Mouse (Mus musculus): Measurements from ENCODE around the gene Fam78a.
A peak's percentile ranks its signal among the peaks of the same experiment; 100 is the strongest.

Fam78a gene

DNA sequence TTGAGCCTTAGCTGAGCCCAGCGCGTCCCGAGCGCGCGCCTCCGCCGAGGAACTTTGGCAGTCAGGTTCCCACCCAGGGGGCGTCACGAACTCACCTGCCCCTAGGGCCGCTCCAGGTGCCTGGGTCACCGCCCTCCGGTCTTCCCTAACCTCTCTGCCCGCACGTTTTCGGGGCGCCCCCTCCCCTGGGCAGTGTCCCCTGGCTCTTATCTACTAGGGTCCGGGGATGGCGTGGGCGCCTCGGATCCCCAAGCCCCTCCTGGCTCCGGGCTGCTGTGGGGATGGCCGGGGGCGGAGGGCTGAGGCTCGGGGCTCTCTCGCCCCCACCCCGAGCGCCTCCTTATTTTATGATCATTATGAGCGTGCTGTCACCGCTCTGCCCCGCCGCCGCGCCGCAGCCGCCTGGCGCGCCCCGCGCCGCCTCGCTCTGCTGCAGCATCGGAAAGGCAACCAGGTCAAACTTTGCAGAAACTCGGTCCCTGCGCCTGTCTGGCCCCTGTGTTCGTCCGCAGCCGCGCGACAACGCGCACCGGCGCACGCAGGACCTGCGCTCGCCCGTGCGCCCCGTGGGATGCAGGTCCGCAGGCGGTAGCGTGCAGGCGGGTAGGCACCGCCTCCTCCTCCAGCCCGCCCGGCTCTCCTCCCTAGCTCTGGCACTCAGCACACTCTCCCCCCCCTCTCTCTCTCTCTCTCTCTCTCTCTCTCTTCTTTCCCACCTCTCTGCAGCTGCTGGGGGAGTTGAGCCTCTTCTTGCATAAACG, at the start of gene Fam78a:
Fam78a (minus strand) TSS at position 747 of the 761 bp plus-strand sequence.
- DNase-seq (ENCODE audit: low spot score in 2 of 2): no peak

DNA sequence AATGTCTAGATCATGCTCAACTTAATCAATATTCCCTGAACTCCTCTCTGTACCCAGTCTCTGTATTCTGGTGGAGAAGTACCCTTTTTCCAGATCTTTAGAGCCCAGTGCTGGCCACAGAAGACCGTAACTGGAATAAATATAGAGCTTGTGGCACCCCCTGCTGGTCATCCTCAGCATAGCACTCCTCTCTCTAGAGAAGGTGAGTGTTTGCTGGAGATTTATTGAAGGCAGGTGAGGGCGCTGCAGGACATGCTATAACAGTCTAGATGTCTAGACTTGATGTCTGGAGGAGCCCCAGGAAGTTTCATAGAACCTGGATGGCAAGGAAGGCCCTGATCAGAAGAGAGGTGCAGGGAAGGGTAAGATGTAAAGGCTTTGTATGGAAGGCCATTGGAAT, 49.4 kb upstream of the Fam78a start:
- peak; percentile 81 to 89 for DNase-seq (ENCODE audit: low spot score in 2 of 2)

DNA sequence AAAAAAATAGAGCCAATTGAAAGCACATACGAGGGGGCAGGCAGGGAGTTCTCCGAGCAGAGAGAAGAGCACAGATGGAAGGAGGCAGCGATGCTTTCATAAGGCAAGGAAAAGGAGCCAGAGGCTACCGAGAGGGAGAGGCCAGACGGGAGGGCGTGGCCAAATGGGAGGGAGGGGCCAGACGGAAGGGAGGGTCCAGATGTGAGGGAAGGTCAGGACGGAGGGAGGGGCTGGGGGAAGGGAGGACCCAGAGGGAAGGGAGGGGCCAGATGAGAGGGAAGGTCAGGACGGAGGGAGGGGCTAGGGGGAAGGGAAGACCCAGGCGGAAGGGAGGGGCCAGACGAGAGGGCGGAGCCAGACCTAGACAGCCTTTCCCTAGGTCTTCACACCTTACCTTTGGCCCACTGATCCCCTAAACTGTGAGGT, 47.9 kb upstream of the Fam78a start:
- peak; percentile 30 to 49 for DNase-seq (ENCODE audit: low spot score in 2 of 2)

DNA sequence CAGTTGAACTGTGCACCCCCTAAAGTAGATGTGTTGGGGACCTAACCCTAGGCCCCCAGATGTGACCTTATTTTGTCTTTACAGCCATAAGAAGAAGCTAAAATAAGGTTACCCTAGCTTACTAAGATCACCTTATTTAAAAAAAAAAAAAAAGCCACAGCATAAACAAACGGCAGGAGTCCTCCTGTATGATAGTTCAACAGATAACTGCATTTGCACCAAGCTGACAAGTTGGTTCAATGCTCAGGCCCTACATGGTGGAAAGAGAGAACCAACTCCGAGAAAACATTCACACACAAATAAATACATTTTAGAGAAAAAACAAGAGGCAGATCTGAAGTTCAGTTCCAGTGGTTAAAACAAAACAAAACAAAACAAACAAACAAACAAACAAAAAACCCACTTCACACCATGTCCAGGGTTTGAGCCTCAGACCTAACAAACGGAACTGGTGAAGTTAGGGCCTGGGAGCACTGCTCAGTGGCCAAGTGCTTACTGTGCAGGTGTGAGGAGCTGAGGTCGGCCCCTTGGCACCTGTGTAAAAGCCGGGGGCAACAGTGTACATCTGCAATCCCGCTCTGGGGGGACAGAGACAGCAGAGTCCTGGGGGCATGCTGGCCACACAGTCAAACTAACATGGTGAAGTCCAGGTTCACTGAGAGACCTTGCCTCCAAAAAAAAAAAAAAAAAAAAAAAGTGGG, 47.4 kb upstream of the Fam78a start:
- DNase-seq (ENCODE audit: low spot score in 2 of 2): no peak

DNA sequence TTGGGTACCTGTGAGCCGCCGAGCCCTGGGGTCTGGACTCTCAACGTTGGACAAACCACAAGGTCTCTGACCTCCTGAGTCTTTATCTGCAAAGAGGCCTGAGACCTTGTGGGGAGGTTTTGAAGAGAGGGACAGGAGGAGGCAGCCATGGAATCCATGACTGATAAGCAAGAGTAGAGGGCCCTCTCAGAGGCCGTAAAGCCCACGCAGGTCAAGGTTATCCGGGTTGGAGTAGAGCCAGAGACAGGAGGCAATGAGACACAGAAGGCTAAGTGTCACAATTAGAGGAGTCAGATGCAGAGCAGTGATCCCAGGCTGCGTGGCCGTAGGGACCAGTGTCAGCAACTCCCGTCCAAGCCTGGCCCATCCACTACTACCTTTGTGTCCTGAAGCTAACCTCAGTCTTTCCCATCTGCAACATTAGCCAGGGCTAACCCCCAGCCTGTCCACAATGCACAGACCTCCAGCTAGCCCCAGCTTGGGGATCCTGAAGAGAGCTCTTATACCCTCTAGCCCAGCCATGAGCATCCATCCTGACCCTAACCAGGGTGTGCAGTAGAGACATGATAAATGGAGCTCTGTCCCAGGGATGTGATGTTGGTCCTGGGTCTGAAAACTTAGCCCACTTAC, 46.7 kb upstream of the Fam78a start:
- no peak for DNase-seq (ENCODE audit: low spot score in 2 of 2)

DNA sequence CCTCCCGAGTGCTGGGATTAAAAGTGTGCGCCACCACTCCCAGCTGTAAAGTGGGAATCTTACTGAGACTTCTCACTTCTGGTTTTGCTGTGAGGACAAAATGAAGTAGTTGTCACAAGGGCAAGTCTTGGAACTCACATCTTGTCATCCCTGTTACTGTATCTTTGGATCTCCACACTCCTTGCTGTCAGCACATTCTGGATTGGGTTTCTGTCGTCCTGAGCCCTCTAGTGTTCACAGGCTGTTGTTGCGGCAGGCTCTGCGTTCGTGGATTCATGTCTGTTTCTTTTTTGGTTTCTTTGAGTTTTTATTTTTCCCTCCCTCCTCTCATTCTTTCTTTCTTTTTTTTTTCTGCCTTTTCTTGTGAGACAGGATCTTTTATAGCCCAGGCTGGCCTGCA, 45.8 kb upstream of the Fam78a start:
- DNase-seq (ENCODE audit: low spot score in 2 of 2): peak in 1 of 2 experiments; percentile 44

DNA sequence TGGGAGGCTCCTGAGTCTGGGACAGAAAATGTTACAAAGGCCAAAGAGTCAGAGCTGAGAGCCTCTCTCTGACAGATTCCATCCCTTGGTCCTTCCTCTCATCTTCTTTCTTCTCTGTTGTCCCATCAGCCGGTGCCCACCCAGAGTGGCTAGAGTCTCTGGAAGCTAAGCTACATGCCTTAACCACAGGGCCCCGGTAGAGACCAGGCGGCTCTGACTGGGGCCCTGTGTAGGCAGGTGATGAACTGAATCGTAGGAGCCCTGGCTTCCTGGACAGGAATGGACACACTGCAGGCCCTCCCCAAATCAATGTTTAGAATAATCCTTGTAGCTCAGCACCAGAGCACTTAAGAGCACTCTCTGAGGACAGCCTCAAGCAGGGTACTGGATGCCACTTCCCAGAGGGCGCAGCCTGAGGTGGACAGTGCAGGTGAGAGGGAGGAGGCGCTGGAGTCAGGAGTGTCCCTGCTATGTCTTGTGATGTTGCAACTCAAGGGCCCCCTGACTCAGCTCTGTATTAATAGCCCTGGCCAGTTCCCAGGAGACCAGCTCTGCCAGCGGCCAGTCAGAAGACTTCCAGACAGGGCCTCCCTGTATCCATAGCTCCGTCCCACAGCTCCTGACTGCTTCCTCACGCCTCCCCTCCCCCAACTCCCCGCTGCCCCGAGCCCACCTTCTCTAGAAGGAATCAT, 44.9 kb upstream of the Fam78a start:
- DNase-seq (ENCODE audit: low spot score in 2 of 2): no peak

DNA sequence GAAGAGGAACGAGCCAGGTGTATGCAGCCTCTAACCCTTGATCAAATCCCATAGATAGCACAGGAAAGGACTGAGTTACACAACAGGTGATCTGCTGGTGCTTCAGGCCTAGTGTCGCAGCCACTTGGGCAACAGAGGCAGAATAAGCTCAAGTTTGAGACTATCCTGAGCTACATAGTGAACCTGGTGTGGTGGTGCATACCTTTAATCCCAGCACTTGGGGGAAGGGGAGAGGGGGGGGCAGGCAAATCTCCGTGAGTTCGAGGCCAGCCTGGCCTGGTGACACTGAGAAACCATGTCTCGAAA, 43.8 kb upstream of the Fam78a start:
- no peak for DNase-seq (ENCODE audit: low spot score in 2 of 2)

DNA sequence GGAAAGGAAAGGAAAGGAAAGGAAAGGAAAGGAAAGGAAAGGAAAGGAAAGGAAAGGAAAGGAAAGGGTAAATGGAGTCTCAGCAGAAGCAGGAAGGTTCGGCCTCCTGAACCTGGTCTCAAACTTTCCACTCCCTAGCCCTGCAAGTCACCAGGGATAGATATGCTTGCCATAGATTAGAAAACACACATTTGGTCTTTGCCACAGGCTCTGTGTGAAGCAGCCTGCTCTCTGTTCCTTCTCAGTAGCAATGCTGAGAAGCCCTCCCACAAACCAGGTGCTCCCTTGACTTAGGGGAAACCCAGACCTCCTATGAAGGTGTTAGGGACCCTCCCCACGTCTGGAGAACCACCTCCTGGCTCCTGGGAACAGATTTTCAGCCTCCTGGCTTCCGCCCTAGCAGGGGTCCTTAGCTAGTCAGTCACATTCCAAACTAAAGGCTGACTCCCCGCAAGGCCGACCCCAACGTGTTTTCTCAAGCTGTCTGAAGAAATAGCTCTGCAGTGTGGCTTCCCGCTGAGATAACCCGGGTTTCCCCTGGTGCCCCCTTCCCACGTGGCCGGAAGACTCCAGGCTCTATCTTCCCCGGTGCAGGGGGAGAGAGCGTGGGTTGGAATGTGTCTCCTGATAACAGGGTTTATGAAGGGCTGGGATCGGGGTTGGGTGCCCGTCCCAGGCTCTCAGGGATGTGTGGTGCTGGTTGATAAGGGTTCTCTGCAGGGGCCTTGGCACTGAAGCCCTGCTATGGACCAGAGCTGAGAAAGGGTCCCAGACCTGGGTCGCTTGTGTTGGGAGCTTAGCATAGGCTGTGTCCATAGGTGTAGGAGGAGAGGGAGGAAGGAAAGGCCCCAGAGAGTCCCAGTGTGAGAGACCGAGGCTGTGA, 43.2 kb upstream of the Fam78a start:
- no peak for DNase-seq (ENCODE audit: low spot score in 2 of 2)

DNA sequence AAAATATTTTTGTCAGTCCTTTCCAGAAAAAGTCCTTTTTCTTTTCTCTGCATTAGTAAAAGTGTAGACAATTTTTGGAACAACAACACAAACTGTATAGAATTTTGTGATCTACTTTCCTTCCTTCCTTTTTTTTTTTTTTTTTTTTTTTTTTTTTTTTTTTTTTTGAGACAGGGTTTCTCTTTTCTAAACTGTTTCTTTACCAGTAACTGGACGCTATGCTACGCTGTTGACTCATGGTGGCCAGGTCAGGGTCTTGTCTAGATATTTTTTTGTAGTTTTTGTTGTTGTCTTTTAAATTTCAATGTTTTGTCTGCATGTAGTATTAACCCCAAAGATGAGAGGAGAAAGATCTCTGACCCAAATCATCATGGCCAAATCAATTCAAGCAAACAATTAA, 37.1 kb upstream of the Fam78a start:
- no peak for DNase-seq (ENCODE audit: low spot score in 2 of 2)

DNA sequence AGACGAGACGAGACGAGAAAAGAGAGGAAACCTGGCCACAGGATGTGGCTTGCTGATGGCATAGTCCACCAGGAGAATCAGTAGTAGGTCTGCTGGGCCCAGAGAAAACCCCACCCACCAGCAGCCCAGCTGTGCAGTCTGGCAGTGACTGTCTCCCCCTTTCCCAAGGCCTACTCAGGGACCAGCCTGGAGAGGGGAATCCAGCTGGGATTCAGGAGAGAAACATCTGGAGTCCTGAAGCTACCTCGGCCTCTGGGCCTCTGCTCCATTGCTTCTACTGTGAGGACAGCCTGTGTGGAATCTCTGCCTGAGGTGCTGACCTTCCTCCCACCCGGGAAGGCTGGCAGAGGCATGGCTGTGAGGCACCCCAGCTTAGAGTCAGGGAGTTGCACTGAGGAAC, 36.5 kb upstream of the Fam78a start:
- DNase-seq (ENCODE audit: low spot score in 2 of 2): peak; percentile 34

DNA sequence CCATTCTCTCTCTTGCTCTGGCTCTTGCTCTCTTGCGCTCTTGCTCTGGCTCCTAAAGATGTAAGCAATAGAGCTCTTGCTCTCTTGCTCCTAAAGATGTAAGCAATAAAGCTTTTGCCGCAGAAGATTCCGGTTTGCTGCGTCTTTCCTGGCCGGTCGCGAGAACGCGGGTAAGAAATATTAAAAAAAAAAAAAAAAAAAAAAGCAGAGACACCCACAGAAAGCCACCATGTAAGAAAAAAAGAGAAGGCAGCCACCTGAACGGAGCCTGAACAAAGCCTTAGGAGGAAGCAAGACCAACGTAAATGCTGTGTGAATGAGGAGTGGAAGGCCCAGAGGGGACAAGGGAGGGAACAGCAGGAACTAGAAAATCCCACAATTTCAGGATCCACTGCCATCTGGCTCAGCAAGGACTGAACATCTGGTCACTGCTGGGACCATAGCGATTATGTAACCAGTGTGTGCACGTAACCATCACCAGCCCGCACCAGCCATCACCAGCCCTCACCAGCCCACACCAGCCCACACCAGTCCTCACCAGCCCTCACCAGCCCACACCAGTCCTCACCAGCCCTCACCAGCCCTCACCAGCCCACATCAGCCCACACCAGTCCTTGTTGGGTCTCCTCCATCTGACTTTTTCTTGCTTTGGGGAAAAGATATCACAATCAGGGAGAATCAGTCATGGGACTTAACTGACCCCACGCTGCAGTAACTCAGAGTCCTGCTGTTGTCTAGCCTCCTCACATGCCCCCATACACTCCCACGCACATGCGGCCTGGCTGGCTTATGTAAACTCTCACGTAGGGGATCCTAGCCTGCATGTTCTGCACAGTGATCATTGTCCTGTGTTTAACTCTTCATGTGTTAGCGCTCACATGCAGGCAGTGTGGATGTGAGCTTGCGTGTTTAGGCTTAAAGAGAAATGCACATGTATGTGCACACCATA, 35.4 kb upstream of the Fam78a start:
- no peak for DNase-seq (ENCODE audit: low spot score in 2 of 2)

DNA sequence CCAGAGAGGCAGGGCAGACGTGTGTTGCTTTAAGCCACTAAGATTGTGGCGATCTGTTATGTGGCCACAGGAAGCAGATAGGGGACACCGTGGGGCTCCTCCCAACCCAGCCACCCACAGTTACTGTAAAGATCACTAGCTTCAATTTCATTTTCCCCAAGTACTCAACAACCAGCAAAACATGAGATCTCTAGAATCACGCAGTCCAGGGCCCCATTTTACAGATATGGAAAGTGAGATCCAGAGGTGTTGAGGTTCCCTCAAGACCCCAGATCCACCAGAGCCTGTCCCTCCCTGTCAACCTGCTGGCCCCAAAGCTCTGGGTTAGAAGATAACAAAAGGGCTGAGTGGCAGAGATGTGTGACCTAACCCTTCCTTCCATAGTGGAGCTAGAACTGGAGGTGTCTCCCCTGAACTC, 31.2 kb upstream of the Fam78a start:
- DNase-seq (ENCODE audit: low spot score in 2 of 2): peak in 1 of 2 experiments; percentile 53

DNA sequence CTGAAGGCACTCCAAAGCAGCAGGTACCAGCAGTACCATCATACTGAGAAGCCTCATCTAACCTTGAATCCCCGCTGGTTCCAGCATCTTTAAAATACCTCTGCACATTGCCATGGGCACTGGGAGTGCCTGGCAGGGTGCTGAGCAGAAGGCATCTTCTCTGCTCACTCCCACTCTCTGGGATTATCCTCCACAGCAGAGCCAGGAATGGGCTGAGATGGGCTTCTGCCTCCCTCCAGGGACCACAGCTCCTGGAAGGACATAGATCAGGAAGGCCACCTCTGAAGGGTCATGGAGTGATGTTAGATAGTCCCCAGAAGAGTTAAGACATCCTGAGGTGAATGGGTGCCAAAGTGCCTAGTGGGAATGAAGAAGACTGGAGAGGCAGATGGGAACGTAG, 27.9 kb upstream of the Fam78a start:
- DNase-seq (ENCODE audit: low spot score in 2 of 2): no peak

DNA sequence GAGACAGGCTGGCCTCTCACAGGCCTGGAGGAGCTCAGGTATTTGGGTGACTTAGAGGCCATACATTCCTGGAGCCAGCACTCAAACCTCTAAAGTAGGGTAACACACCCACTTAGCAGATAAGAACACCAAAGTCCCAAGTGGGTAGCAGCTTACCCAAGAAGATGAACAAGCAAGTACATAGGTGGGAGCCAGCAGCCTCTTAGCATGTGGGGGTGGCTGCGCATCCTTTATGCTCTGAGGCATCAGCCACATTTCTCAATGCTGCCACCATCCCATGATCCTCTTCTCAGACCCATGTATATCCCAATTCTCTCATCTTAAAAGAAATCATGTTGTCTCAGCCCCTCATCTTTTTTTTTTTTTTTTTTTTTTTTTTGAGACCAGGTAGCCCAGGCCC, 26.6 kb upstream of the Fam78a start:
- DNase-seq (ENCODE audit: low spot score in 2 of 2): no peak

DNA sequence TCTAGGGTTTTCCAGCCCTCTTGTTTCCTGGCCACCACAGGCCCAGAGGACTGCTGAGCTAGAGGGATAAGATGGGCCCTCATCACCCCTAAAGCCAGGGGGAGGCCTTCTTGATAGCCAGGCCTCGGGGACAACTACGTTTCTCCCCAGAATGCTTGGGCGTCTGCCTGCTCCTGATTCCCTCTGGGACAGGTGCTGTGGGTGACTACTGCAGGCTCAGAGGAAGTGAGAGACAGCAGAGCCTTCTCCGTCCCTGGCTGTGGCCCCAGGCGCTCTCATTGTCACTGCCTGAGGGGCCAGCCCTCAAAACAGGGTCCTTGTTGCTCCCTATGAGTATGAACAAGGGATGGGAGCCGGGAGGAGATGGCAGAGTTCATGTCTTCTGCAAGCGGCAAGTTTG, 21.3 kb upstream of the Fam78a start:
- DNase-seq (ENCODE audit: low spot score in 2 of 2): no peak

DNA sequence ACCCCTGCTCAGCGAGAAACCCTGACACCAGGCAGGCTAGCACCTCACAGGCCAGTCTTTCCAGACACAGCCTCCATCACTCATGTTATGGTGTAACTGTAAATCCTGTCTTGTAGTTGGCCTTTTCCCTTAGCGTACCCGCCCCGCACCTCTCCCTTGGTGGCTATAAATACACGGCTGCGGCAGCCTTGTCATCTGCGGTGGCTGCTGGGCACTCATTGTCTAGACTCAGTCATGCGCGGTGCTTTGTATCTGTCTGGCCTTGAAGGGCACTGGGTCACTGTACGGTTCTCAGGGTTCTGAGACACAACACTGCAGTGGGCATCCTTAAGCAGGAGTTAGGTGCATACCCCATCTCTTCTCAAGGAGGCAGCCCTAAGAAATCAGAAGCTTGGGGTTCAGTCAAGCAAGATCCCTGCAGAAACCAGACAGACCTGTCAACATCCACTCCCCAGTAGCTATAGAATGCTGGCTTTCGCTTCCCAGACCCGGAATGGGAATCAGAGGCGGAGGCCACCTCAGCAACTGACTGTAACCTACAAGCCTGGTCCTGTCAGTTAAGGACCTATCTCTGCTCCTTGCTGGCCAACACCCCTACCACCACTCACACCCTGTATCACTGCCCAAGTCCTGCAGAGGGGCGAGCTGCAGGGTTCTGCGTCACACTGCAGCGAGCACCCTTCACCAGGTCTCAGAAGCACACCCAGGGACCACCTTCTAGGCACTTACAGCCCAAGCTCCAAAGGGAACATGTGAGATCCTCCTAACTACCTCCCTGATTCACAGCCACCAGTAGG, 20.7 kb upstream of the Fam78a start:
- DNase-seq (ENCODE audit: low spot score in 2 of 2): no peak

DNA sequence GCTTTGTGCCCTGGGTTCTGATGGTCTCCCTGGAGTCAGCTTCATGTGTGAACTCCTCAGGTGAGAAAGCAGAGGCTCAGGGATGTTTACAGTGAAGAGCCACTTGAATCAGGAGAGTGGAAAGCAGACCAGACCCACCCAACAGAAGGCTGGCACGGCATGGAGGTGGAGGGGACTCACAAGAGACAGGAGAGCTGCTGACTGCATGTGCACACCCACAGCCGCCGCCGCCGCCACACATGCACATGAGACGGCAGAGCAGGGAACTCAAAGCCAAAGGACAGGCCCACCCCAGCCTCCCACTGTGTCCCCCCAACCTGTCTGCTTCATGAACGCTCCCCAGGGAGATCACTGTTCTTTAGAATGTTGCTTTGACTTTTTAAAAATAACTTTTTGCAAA, 19.5 kb upstream of the Fam78a start:
- no peak for DNase-seq (ENCODE audit: low spot score in 2 of 2)

DNA sequence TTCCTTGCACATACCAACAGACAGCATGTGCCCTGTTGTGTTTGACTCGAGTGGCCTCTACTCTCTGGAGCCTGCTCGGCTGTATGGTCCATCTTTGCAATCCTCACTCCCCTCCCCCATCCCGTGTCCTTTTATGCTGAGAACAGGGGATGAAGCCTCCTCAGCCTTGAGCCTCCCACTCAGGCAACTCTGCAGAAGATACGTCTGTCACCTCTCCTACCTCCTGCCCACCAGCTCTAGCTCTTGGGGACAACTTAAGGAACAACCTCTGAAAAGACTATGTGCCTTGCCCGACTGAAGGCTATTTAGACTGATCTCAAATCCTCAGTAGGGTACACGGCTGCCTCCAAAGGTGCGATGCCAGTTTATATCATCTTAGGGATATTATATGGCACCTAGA, 18.9 kb upstream of the Fam78a start:
- DNase-seq (ENCODE audit: low spot score in 2 of 2): no peak

DNA sequence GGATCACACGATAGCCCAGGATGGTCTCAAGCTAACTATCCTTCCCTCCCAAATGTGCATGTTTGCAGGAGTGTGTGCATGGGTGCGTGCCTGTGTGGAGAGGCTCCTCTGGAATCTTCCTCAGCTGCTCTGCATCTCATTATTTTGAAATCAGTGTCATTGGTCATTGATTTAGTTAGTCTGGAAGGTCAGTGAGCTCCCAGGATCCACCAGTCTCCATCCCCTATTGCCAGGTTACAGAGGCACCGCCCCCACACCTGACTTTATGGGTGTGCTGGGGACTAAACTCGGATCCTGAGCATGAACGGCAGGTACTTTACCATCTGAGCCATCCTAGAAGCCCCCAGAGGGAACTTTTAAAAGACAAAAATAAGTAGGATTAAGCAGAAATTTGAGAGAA, 18.3 kb upstream of the Fam78a start:
- no peak for DNase-seq (ENCODE audit: low spot score in 2 of 2)
